Mouse (Mus musculus): ENCODE measurements at regions not wholly inside any gene's neighbourhood (a gene's known extent, or its start where the extent isn't known, plus 50 kb on each side); places are given as distances from the start of the nearest gene placed in this dataset.

GRCm38 (mm10) chr2:75073178-75073577, 247.6 kb downstream of the Mtx2 start:
- Histone ChIP-seq H3K79me2 (ENCODE audit: control insufficient read depth, insufficient read depth, low read length, poor library complexity) (no peaks in the 10 kb centered on the region), H3K4me3 (ENCODE audit: control insufficient read depth in 1 of 2, insufficient read depth in 1 of 2, low read depth in 2 of 2, low read length in 2 of 2) (no peak overlapping the region), H3K27me3 (ENCODE audit: control insufficient read depth in 1 of 2, insufficient read depth in 2 of 2, low read length in 2 of 2) (peaks cover 0 to 2% of the 10 kb centered on the region in 2 experiments; a peak in 2 of 4 replicates), H3K9ac (ENCODE audit: control insufficient read depth, low read depth, low read length, poor library complexity, severe bottlenecking) (no peak overlapping the region), H3K27ac (ENCODE audit: control insufficient read depth, low read depth, low read length) (no peak overlapping the region), H3K36me3 (ENCODE audit: control insufficient read depth in 1 of 2, insufficient read depth in 2 of 2, low read length in 2 of 2) (no peaks in the 10 kb centered on the region), H3K4me1 (ENCODE audit: control insufficient read depth in 1 of 2, insufficient read depth in 2 of 2, low read length in 2 of 2) (no peaks in the 10 kb centered on the region), H3K9me3 (replicated peaks; ENCODE audit: insufficient read depth, low read length) (no peaks in the 10 kb centered on the region)
- no peak for DNase-seq (ENCODE audit: low read depth, low spot score)
- TF ChIP-seq CHD1 (IDR thresholded peaks at IDR 0.05; ENCODE audit: low read depth, low read length) (no peak), CHD2 (IDR thresholded peaks at IDR 0.05; ENCODE audit: low read length) (no peak), CTCF (IDR thresholded peaks at IDR 0.05 in 2 of 3, conservative IDR thresholded peaks at IDR 0.05 in 1 of 3; ENCODE audit: control insufficient read depth in 1 of 3, insufficient read depth in 1 of 3, low read depth in 2 of 3, low read length in 3 of 3, poor library complexity in 1 of 3, severe bottlenecking in 1 of 3) (no peak), SIN3A (IDR thresholded peaks at IDR 0.05; ENCODE audit: low read length) (no peak), UBTF (IDR thresholded peaks at IDR 0.05; ENCODE audit: borderline replicate concordance, insufficient read depth, low read depth, low read length) (no peak), ETS1 (IDR thresholded peaks at IDR 0.05; ENCODE audit: low read depth, low read length) (no peak), GABPA (IDR thresholded peaks at IDR 0.05; ENCODE audit: low read depth, low read length) (no peak), MYB (IDR thresholded peaks at IDR 0.05; ENCODE audit: low read depth, low read length) (no peak), RCOR1 (IDR thresholded peaks at IDR 0.05; ENCODE audit: low read depth, low read length) (no peak), MYC (IDR thresholded peaks at IDR 0.05; ENCODE audit: low read depth, low read length) (no peak), MAX (IDR thresholded peaks at IDR 0.05; ENCODE audit: low read length) (no peak), MAZ (IDR thresholded peaks at IDR 0.05; ENCODE audit: low read depth, low read length) (no peak), BHLHE40 (IDR thresholded peaks at IDR 0.05; ENCODE audit: borderline replicate concordance, low read depth, low read length) (no peak), ZMIZ1 (IDR thresholded peaks at IDR 0.05; ENCODE audit: low read depth, low read length) (no peak)

GRCm38 (mm10) chr2:75087164-75087563, 261.6 kb downstream of the Mtx2 start:
- Histone ChIP-seq H3K79me2 (ENCODE audit: control insufficient read depth, insufficient read depth, low read length, poor library complexity) (no peaks in the 10 kb centered on the region), H3K27me3 (ENCODE audit: control insufficient read depth in 1 of 2, insufficient read depth in 2 of 2, low read length in 2 of 2) (no peaks in the 10 kb centered on the region), H3K9me3 (replicated peaks; ENCODE audit: insufficient read depth, low read length) (no peaks in the 10 kb centered on the region), H3K9ac (ENCODE audit: control insufficient read depth, low read depth, low read length, poor library complexity, severe bottlenecking) (no peak overlapping the region), H3K27ac (ENCODE audit: control insufficient read depth, low read depth, low read length) (no peak overlapping the region), H3K4me1 (ENCODE audit: control insufficient read depth in 1 of 2, insufficient read depth in 2 of 2, low read length in 2 of 2) (no peaks in the 10 kb centered on the region), H3K36me3 (ENCODE audit: control insufficient read depth in 1 of 2, insufficient read depth in 2 of 2, low read length in 2 of 2) (no peaks in the 10 kb centered on the region), H3K4me3 (ENCODE audit: control insufficient read depth in 1 of 2, insufficient read depth in 1 of 2, low read depth in 2 of 2, low read length in 2 of 2) (no peak overlapping the region)
- TF ChIP-seq SIN3A (IDR thresholded peaks at IDR 0.05; ENCODE audit: low read length), result no peak
- no peak for TF ChIP-seq JUND (IDR thresholded peaks at IDR 0.05; ENCODE audit: low read depth, low read length)
- no peak for TF ChIP-seq USF1 (IDR thresholded peaks at IDR 0.05; ENCODE audit: low read depth, low read length)
- no peak for TF ChIP-seq MYC (IDR thresholded peaks at IDR 0.05; ENCODE audit: low read depth, low read length)
- no peak for TF ChIP-seq KAT2A (conservative IDR thresholded peaks at IDR 0.05; ENCODE audit: low read depth, low read length)
- TF ChIP-seq TCF12 (IDR thresholded peaks at IDR 0.05; ENCODE audit: low read depth, low read length), result no peak
- no peak for DNase-seq (ENCODE audit: low read depth, low spot score)

Data from MEL (cell line).